Mouse (Mus musculus): ENCODE measurements around the gene Dlgap4.

DNA sequence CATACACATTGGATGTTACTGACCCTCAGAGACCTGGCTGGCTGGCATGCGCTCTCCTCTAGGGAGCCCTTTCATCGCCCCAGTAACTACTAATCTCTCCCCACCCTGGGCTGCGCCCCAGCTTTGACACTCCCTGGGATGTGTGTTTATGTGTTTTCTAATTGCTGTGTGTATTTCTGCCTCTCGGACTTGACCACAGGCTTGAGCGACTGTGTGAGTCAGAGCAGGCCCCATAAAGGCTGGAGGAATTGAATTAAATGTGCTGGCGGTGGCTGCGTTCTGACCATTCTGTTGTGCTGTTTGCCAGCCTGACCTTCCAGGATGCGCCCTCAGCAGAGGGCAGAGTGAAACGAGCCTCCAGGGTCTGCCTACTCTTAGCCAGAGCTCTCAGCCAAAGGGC lies 78.2 kb downstream of the Dlgap4 start:
- TF ChIP-seq GATA1 (IDR thresholded peaks at IDR 0.05; ENCODE audit: borderline replicate concordance, low read length) (no peak), FLI1 (IDR thresholded peaks at IDR 0.05; ENCODE audit: low read length) (no peak)
